Mouse (Mus musculus) limb, embryonic 14.5 days (tissue): ENCODE data around the gene Dis3l2. TPM values are rescaled to one million over a fixed set of nuclear protein-coding genes. Genes with fewer than 3 reads are reported as not detected.

Experiments
- ATAC-seq: fragments of 200-750 bp; cut with Nextera tagmentation; 2 replicates; pipeline ENCODE4 v1.8.0; 2017; ENCODE audit warnings: low read depth, moderate number of reproducible peaks, moderate TSS enrichment; ENCODE audit not compliant: low FRiP score
- DNase-seq: peaks from one replicate; pipeline ENCODE4 v3.0.0-alpha.2; 2015; ENCODE audit warnings: low spot score
- H3K27ac ChIP-seq: fragments of 300-500 bp; sonication (generic); replicated peaks from 2 replicates; pipeline ENCODE4 v1.5.1; 2014; ENCODE audit warnings: low read depth, mild to moderate bottlenecking, low read length, moderate library complexity, mixed read lengths
- H3K27me3 ChIP-seq: fragments of 300-500 bp; sonication (generic); 2 replicates; pipeline ENCODE4 v1.6.1; 2014; ENCODE audit warnings: low read length, mixed read lengths; ENCODE audit not compliant: control insufficient read depth, insufficient read depth
- H3K36me3 ChIP-seq: fragments of 300-500 bp; sonication (generic); 2 replicates; pipeline ENCODE4 v1.6.1; 2014; ENCODE audit warnings: mild to moderate bottlenecking, low read length, moderate library complexity, mixed read lengths; ENCODE audit not compliant: control insufficient read depth, insufficient read depth
- H3K4me1 ChIP-seq: fragments of 300-500 bp; sonication (generic); 2 replicates; pipeline ENCODE4 v1.6.1; 2014; ENCODE audit warnings: antibody characterized with exemption, low read length, mixed read lengths; ENCODE audit not compliant: control insufficient read depth, insufficient read depth
- H3K4me2 ChIP-seq: fragments of 300-500 bp; sonication (generic); replicated peaks from 2 replicates; pipeline ENCODE4 v1.6.1; 2014; ENCODE audit warnings: low read depth, mild to moderate bottlenecking, low read length, moderate library complexity; ENCODE audit not compliant: severe bottlenecking
- H3K4me3 ChIP-seq: fragments of 300-500 bp; sonication (generic); replicated peaks from 2 replicates; pipeline ENCODE4 v1.5.1; 2014; ENCODE audit warnings: low read length
- H3K9ac ChIP-seq: fragments of 300-500 bp; sonication (generic); 2 replicates; pipeline ENCODE4 v1.6.1; 2014; ENCODE audit warnings: mild to moderate bottlenecking, low read depth, low read length, moderate library complexity; ENCODE audit not compliant: severe bottlenecking
- H3K9me3 ChIP-seq: fragments of 300-500 bp; sonication (generic); 2 replicates; pipeline ENCODE4 v1.6.1; 2016; ENCODE audit warnings: low read length; ENCODE audit not compliant: control insufficient read depth
- POLR2A ChIP-seq: fragments of 200-500 bp; IDR thresholded peaks from 2 replicates; pipeline ENCODE4 v1.8.0; 2012; ENCODE audit warnings: inconsistent platforms, mild to moderate bottlenecking, moderate library complexity, borderline replicate concordance; ENCODE audit not compliant: insufficient read depth, insufficient read length; ENCODE audit errors: extremely low read depth
- whole genome bisulfite sequencing: fragments of 180-500 bp; shearing (Covaris S2); extraction: QIAGEN DNeasy Blood & Tissue Kit; methylation state at CpG from one replicate; pipeline ENCODE4 v1.1.7; 2014; 5-methylcytosine and 5-hydroxymethylcytosine counted together
- polyA plus RNA-seq, 2 experiments: library from polyadenylated mRNA; depleted of rRNA in 1 of 2; stranded (reverse) in 1 of 2; unstranded in 1 of 2; fragments of >200 nt; fragmentation: Nextera tagmentation in 1 of 2; extraction: Ambion mirVana in 1 of 2; gene quantifications; 2 replicates each; pipeline versions ENCODE4 v1.2.1 to v1.2.3; 2012 to 2014

Gene Dis3l2
- polyA plus RNA-seq, 2 experiments = 22.2 to 24.4 TPM

DNA sequence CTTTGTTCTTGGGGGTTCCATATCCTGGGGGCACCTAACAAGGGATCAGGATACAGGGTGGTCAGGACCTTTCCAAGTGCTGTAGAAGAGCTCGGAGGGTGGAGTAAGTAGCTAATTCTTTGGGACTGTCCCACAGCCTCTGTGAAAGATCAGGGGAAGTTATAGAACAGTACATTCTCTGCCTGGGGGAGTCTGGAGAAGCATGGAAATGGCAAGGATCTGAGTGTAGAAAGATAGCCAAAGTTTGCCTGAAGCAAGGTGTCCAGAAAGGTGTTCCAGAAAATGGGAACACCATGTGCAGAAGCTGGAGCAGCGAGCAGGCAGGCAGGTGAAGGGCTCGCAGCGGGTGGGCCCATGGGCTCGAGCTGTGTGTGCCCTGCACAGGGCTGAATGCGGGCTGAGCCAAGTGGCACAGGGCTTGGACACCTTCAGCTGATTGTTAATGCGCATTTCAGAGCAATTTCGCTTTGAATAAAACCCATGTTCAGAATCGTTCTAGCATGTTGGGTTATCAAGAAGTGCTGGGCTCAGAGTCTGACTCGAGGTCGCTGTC is 265.6 kb downstream of the Dis3l2 start:
- H3K4me2 ChIP-seq = no peak overlapping the region
- H3K36me3 ChIP-seq = no peaks in the 10 kb centered on the region
- TF ChIP-seq POLR2A = no peak
- no peak overlapping the region for H3K4me3 ChIP-seq
- H3K9me3 ChIP-seq = no peaks in the 10 kb centered on the region
- H3K27me3 ChIP-seq = no peaks in the 10 kb centered on the region
- 89% methylated on average over 11 of the region's 11 CpGs for WGBS
- H3K4me1 ChIP-seq = peaks cover 5% of the 10 kb centered on the region; the same call in 1 of the 2 replicates
- DNase-seq = no peak
- no peak overlapping the region for H3K9ac ChIP-seq
- no peak for ATAC-seq
- H3K27ac ChIP-seq = no peak overlapping the region

DNA sequence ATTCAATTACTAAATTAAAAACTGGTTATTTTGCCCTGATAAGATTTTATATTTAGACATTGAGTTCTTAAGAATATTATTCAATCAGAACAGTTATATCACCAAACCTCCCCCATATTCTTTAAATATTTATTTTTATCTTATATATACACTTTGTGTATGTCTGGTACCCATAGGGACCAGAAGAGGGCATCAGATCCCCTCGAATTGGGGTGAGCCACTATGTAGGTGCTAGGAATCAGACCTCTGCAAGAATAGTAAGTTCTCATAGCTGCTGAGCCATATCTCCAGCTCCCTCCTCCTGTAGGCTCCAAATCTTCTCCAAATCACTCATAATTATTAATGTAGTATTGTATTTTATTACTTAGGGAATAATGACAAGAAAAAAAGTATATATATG is 269.1 kb downstream of the Dis3l2 start:
- no peak overlapping the region for H3K4me2 ChIP-seq
- 43% methylated on average over 1 of the region's 1 CpGs for whole genome bisulfite sequencing
- no peak overlapping the region for H3K4me3 ChIP-seq
- no peak overlapping the region for H3K9ac ChIP-seq
- H3K27ac ChIP-seq = no peak overlapping the region
- H3K27me3 ChIP-seq = no peaks in the 10 kb centered on the region
- DNase-seq (no peak), ATAC-seq (no peak)
- no peak for TF ChIP-seq POLR2A
- H3K4me1 ChIP-seq = peaks cover 5% of the 10 kb centered on the region; the same call in 1 of the 2 replicates
- no peaks in the 10 kb centered on the region for H3K9me3 ChIP-seq
- no peaks in the 10 kb centered on the region; the same call in 1 of the 2 replicates for H3K36me3 ChIP-seq

DNA sequence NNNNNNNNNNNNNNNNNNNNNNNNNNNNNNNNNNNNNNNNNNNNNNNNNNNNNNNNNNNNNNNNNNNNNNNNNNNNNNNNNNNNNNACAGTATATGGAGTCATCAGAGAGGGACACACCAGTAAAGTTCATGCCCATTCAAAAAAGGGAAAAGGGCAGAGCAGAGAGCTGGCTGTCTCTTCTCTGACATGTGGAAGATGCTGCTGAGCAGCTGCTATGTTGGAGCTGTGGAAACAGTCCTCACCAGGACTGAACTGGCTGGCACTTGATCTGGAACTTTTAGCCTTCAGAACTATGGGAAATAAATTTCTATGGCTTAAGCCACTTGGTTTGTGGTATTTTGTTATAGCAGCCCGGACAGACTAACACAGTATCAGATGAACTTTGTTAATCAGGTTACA is 273.4 kb downstream of the Dis3l2 start:
- 88% methylated on average over 1 of the region's 1 CpGs for WGBS
- no peak for ATAC-seq

GRCm38 (mm10) chr1:86986372-86986771 is 282.8 kb downstream of the Dis3l2 start:
- TF ChIP-seq POLR2A = no peak
- Histone ChIP-seq H3K27me3 (no peaks in the 10 kb centered on the region), H3K27ac (no peak overlapping the region), H3K36me3 (0 out of 2 replicates have a peak, but pooled peaks cover 4% of the 10 kb centered on the region), H3K4me3 (no peak overlapping the region), H3K9ac (no peak overlapping the region), H3K9me3 (no peaks in the 10 kb centered on the region), H3K4me2 (no peak overlapping the region), H3K4me1 (no peaks in the 10 kb centered on the region)
- ATAC-seq (no peak), DNase-seq (no peak)

More for the DNA sequence above, 273.4 kb downstream of the Dis3l2 start:
- TF ChIP-seq POLR2A = no peak
- Histone ChIP-seq H3K4me3 (no peak overlapping the region), H3K9ac (no peak overlapping the region), H3K27ac (no peak overlapping the region), H3K36me3 (no peaks in the 10 kb centered on the region; the same call in 1 of the 2 replicates), H3K9me3 (no peaks in the 10 kb centered on the region), H3K27me3 (no peaks in the 10 kb centered on the region), H3K4me1 (no peaks in the 10 kb centered on the region), H3K4me2 (no peak overlapping the region)
- DNase-seq = no peak

- 67% methylated on average over 5 of the region's 5 CpGs for WGBS
Measured at GRCm38 (mm10) chr1:86992849-86993248, 289.2 kb downstream of the Dis3l2 start.

More at GRCm38 (mm10) chr1:86992849-86993248, 289.2 kb downstream of the Dis3l2 start:
- H3K4me3 ChIP-seq = no peak overlapping the region
- H3K9ac ChIP-seq = no peak overlapping the region
- no peaks in the 10 kb centered on the region for H3K27me3 ChIP-seq
- TF ChIP-seq POLR2A = no peak
- H3K36me3 ChIP-seq = peaks cover 7% of the 10 kb centered on the region; the same call in 1 of the 2 replicates
- H3K27ac ChIP-seq = no peak overlapping the region
- no peaks in the 10 kb centered on the region for H3K4me1 ChIP-seq
- no peak overlapping the region for H3K4me2 ChIP-seq
- no peaks in the 10 kb centered on the region for H3K9me3 ChIP-seq
- ATAC-seq = no peak
- DNase-seq = no peak
